Mouse (Mus musculus): ENCODE data around the gene Lif. TPM values are rescaled to one million over a fixed set of nuclear protein-coding genes. Genes with fewer than 3 reads are reported as not detected.

The Lif gene
- 0.09 and 0.11 TPM in 2 replicates for polyA plus RNA-seq (2012; rRNA removed)

GRCm38 (mm10) chr11:4256846-4257607 lies at the start of gene Lif:
Gene Lif (plus strand): TSS chr11:4257557.

GRCm38 (mm10) chr11:4217914-4218629 lies 39.3 kb upstream of the Lif start, which contains the start of gene Castor1:
Gene Castor1 (plus strand): TSS chr11:4218225.

GRCm38 (mm10) chr11:4235665-4236545 lies 21.5 kb upstream of the Lif start, which contains the start of gene Osm:
Gene Osm (plus strand): TSS chr11:4236420.

Other genes starting within 250 kb of the Lif start
- gene Sec14l4, start 226.1 kb upstream of the Lif start, polyA plus RNA-seq (2012; rRNA removed), result 9.2 and 11.1 TPM in 2 replicates
- not detected in 2 replicates for gene Sec14l3, start 192.7 kb upstream of the Lif start, polyA plus RNA-seq (2012; rRNA removed)
- 13.4 and 13.6 TPM in 2 replicates for gene Mtfp1, start 162.1 kb upstream of the Lif start, polyA plus RNA-seq (2012; rRNA removed)
- gene Sec14l2, start 134.1 kb upstream of the Lif start, polyA plus RNA-seq (2012; rRNA removed), result 42.8 and 52.5 TPM in 2 replicates
- 6.7 and 6.8 TPM in 2 replicates for gene Rnf215, start 122.4 kb upstream of the Lif start, polyA plus RNA-seq (2012; rRNA removed)
- gene Ccdc157, start 97.3 kb upstream of the Lif start, polyA plus RNA-seq (2012; rRNA removed), result 1.2 and 1.3 TPM in 2 replicates
- 9.9 and 11.3 TPM in 2 replicates for gene Sf3a1, start 97.2 kb upstream of the Lif start, polyA plus RNA-seq (2012; rRNA removed)
- 9.5 and 10.3 TPM in 2 replicates for gene Tbc1d10a, start 70.8 kb upstream of the Lif start, polyA plus RNA-seq (2012; rRNA removed)
- 1.0 and 1.2 TPM in 2 replicates for gene Castor1, start 39.3 kb upstream of the Lif start, polyA plus RNA-seq (2012; rRNA removed)
- 1.3 and 1.5 TPM in 2 replicates for gene Osm, start 21.1 kb upstream of the Lif start, polyA plus RNA-seq (2012; rRNA removed)
- 0.21 and 0.31 TPM in 2 replicates for gene Hormad2, start 183.5 kb downstream of the Lif start, polyA plus RNA-seq (2012; rRNA removed)

All from liver, embryonic 18 days (tissue).